Mouse (Mus musculus): Measurements from ENCODE around the gene Cdh6. TPM values are rescaled to one million over a fixed set of nuclear protein-coding genes. Genes with fewer than 3 reads are reported as not detected.
A peak's percentile ranks its signal among the peaks of the same experiment; 100 is the strongest.

The Cdh6 gene
- polyA plus RNA-seq, 1 experiment from 2014 or later, result 4.7 TPM

- peak; percentile 5 for DNase-seq (ENCODE audit: low spot score)
- Histone ChIP-seq H3K27ac (no peak overlapping the region), H3K36me3 (no peaks in the 10 kb centered on the region), H3K4me3 (no peak overlapping the region), H3K4me1 (no peaks in the 10 kb centered on the region), H3K27me3 (ENCODE audit: low read depth, poor library complexity, severe bottlenecking) (no peaks in the 10 kb centered on the region), H3K9me3 (replicated peaks) (no peaks in the 10 kb centered on the region)
- 77% methylated on average over 4 of the region's 4 CpGs for WGBS
Measured at GRCm38 (mm10) chr15:13074047-13074446, 99.4 kb downstream of the Cdh6 start.

- no peaks in the 10 kb centered on the region for H3K9me3 ChIP-seq (replicated peaks)
- peaks cover 30% of the 10 kb centered on the region for H3K4me1 ChIP-seq
- peak; percentile 32 for DNase-seq (ENCODE audit: low spot score)
- H3K4me3 ChIP-seq, result peak overlapping the region; percentile 44; the same call in 1 of the 2 replicates
- H3K36me3 ChIP-seq, result no peaks in the 10 kb centered on the region
- H3K27me3 ChIP-seq (ENCODE audit: low read depth, poor library complexity, severe bottlenecking), result no peaks in the 10 kb centered on the region; the same call in 1 of the 2 replicates
- no peak overlapping the region for H3K27ac ChIP-seq
Measured at GRCm38 (mm10) chr15:13068213-13068516, 105.3 kb downstream of the Cdh6 start.

GRCm38 (mm10) chr15:13067429-13068212 is 105.9 kb downstream of the Cdh6 start:
- Histone ChIP-seq H3K27me3 (ENCODE audit: low read depth, poor library complexity, severe bottlenecking) (no peaks in the 10 kb centered on the region; the same call in 1 of the 2 replicates), H3K4me3 (peak overlapping the region; percentile 44), H3K4me1 (peaks cover 30% of the 10 kb centered on the region), H3K36me3 (no peaks in the 10 kb centered on the region), H3K27ac (peak overlapping the region; percentile 58; the same call in 1 of the 2 replicates), H3K9me3 (replicated peaks) (no peaks in the 10 kb centered on the region)
- DNase-seq (ENCODE audit: low spot score), result peak; percentile 58
- 29% methylated on average over 20 of the region's 20 CpGs for WGBS

- Histone ChIP-seq H3K4me1 (peaks cover 30% of the 10 kb centered on the region), H3K27me3 (ENCODE audit: low read depth, poor library complexity, severe bottlenecking) (no peaks in the 10 kb centered on the region; the same call in 1 of the 2 replicates), H3K36me3 (no peaks in the 10 kb centered on the region), H3K4me3 (peak overlapping the region; percentile 44; the same call in 1 of the 2 replicates), H3K9me3 (replicated peaks) (no peaks in the 10 kb centered on the region), H3K27ac (no peak overlapping the region)
- DNase-seq (ENCODE audit: low spot score), result peak; percentile 50
- WGBS, result 30% methylated on average over 9 of the region's 9 CpGs
Measured at GRCm38 (mm10) chr15:13066765-13067164, 106.7 kb downstream of the Cdh6 start.

GRCm38 (mm10) chr15:13063633-13064032 is 109.8 kb downstream of the Cdh6 start:
- no peak overlapping the region for H3K4me3 ChIP-seq
- no peaks in the 10 kb centered on the region for H3K36me3 ChIP-seq
- peaks cover 29% of the 10 kb centered on the region for H3K4me1 ChIP-seq
- no peaks in the 10 kb centered on the region; the same call in 1 of the 2 replicates for H3K27me3 ChIP-seq (ENCODE audit: low read depth, poor library complexity, severe bottlenecking)
- no peaks in the 10 kb centered on the region for H3K9me3 ChIP-seq (replicated peaks)
- 97% methylated on average over 13 of the region's 13 CpGs for WGBS
- no peak overlapping the region for H3K27ac ChIP-seq
- no peak for DNase-seq (ENCODE audit: low spot score)

GRCm38 (mm10) chr15:13057728-13058127 is 115.7 kb downstream of the Cdh6 start:
- 0 out of 2 replicates have a peak, but pooled peaks cover 2% of the 10 kb centered on the region for H3K36me3 ChIP-seq
- WGBS, result 87% methylated on average over 5 of the region's 5 CpGs
- H3K9me3 ChIP-seq (replicated peaks), result no peaks in the 10 kb centered on the region
- H3K4me3 ChIP-seq, result no peak overlapping the region
- H3K4me1 ChIP-seq, result peaks cover 7% of the 10 kb centered on the region; the same call in 1 of the 2 replicates
- no peak for DNase-seq (ENCODE audit: low spot score)
- no peak overlapping the region for H3K27ac ChIP-seq
- no peaks in the 10 kb centered on the region for H3K27me3 ChIP-seq (ENCODE audit: low read depth, poor library complexity, severe bottlenecking)

- Histone ChIP-seq H3K36me3 (0 out of 2 replicates have a peak, but pooled peaks cover 2% of the 10 kb centered on the region), H3K4me3 (no peak overlapping the region), H3K4me1 (peaks cover 7% of the 10 kb centered on the region; the same call in 1 of the 2 replicates), H3K27ac (no peak overlapping the region), H3K9me3 (replicated peaks) (no peaks in the 10 kb centered on the region), H3K27me3 (ENCODE audit: low read depth, poor library complexity, severe bottlenecking) (no peaks in the 10 kb centered on the region)
- DNase-seq (ENCODE audit: low spot score), result no peak
- WGBS, result 96% methylated on average over 10 of the region's 10 CpGs
Measured at GRCm38 (mm10) chr15:13057302-13057701, 116.2 kb downstream of the Cdh6 start.

- Histone ChIP-seq H3K4me1 (no peaks in the 10 kb centered on the region), H3K4me3 (no peak overlapping the region), H3K9me3 (replicated peaks) (no peaks in the 10 kb centered on the region), H3K27me3 (ENCODE audit: low read depth, poor library complexity, severe bottlenecking) (no peaks in the 10 kb centered on the region), H3K27ac (no peak overlapping the region), H3K36me3 (0 out of 2 replicates have a peak, but pooled peaks cover 3% of the 10 kb centered on the region)
- DNase-seq (ENCODE audit: low spot score), result no peak
- 90% methylated on average over 7 of the region's 7 CpGs for WGBS
Measured at GRCm38 (mm10) chr15:13047910-13048309, 125.6 kb downstream of the Cdh6 start.

- Histone ChIP-seq H3K27me3 (ENCODE audit: low read depth, poor library complexity, severe bottlenecking) (no peaks in the 10 kb centered on the region), H3K36me3 (no peaks in the 10 kb centered on the region), H3K9me3 (replicated peaks) (no peaks in the 10 kb centered on the region), H3K4me1 (peaks cover 10% of the 10 kb centered on the region), H3K4me3 (no peak overlapping the region), H3K27ac (no peak overlapping the region)
- WGBS, result 24% methylated on average over 16 of the region's 16 CpGs
- no peak for DNase-seq (ENCODE audit: low spot score)
Measured at GRCm38 (mm10) chr15:13034436-13034835, 139.0 kb downstream of the Cdh6 start.

- Histone ChIP-seq H3K27me3 (ENCODE audit: low read depth, poor library complexity, severe bottlenecking) (no peaks in the 10 kb centered on the region), H3K4me1 (peaks cover 25% of the 10 kb centered on the region), H3K4me3 (no peak overlapping the region), H3K9me3 (replicated peaks) (no peaks in the 10 kb centered on the region), H3K36me3 (no peaks in the 10 kb centered on the region), H3K27ac (no peak overlapping the region)
- WGBS, result 87% methylated on average over 2 of the region's 2 CpGs
- DNase-seq (ENCODE audit: low spot score), result no peak
Measured at GRCm38 (mm10) chr15:13030641-13031040, 142.8 kb downstream of the Cdh6 start.

GRCm38 (mm10) chr15:13027513-13027912 is 146.0 kb downstream of the Cdh6 start:
- WGBS, result 61% methylated on average over 5 of the region's 5 CpGs

GRCm38 (mm10) chr15:13016756-13017357 is 156.6 kb downstream of the Cdh6 start:
- no peak for DNase-seq (ENCODE audit: low spot score)

More at GRCm38 (mm10) chr15:13027513-13027912, 146.0 kb downstream of the Cdh6 start:
- no peaks in the 10 kb centered on the region for H3K36me3 ChIP-seq
- peaks cover 19% of the 10 kb centered on the region for H3K4me1 ChIP-seq
- H3K27ac ChIP-seq, result no peak overlapping the region
- no peaks in the 10 kb centered on the region for H3K9me3 ChIP-seq (replicated peaks)
- no peak for DNase-seq (ENCODE audit: low spot score)
- no peaks in the 10 kb centered on the region for H3K27me3 ChIP-seq (ENCODE audit: low read depth, poor library complexity, severe bottlenecking)
- H3K4me3 ChIP-seq, result no peak overlapping the region

GRCm38 (mm10) chr15:13008803-13009202 is 164.7 kb downstream of the Cdh6 start:
- Histone ChIP-seq H3K9me3 (replicated peaks) (no peaks in the 10 kb centered on the region), H3K4me1 (no peaks in the 10 kb centered on the region), H3K36me3 (no peaks in the 10 kb centered on the region), H3K4me3 (no peak overlapping the region), H3K27me3 (ENCODE audit: low read depth, poor library complexity, severe bottlenecking) (no peaks in the 10 kb centered on the region), H3K27ac (no peak overlapping the region)
- DNase-seq (ENCODE audit: low spot score), result no peak
- 79% methylated on average over 4 of the region's 4 CpGs for WGBS

More at GRCm38 (mm10) chr15:13016756-13017357, 156.6 kb downstream of the Cdh6 start:
- Histone ChIP-seq H3K4me1 (no peaks in the 10 kb centered on the region), H3K4me3 (no peak overlapping the region), H3K9me3 (replicated peaks) (no peaks in the 10 kb centered on the region), H3K27ac (no peak overlapping the region), H3K27me3 (ENCODE audit: low read depth, poor library complexity, severe bottlenecking) (no peaks in the 10 kb centered on the region), H3K36me3 (no peaks in the 10 kb centered on the region)
- 74% methylated on average over 2 of the region's 2 CpGs for WGBS
